Mouse (Mus musculus): Measurements from ENCODE around the gene Hrasls5. TPM values are rescaled to one million over a fixed set of nuclear protein-coding genes. Genes with fewer than 3 reads are reported as not detected.

The Hrasls5 gene
- polyA plus RNA-seq, 1 experiment from 2014 or later = not detected

DNA sequence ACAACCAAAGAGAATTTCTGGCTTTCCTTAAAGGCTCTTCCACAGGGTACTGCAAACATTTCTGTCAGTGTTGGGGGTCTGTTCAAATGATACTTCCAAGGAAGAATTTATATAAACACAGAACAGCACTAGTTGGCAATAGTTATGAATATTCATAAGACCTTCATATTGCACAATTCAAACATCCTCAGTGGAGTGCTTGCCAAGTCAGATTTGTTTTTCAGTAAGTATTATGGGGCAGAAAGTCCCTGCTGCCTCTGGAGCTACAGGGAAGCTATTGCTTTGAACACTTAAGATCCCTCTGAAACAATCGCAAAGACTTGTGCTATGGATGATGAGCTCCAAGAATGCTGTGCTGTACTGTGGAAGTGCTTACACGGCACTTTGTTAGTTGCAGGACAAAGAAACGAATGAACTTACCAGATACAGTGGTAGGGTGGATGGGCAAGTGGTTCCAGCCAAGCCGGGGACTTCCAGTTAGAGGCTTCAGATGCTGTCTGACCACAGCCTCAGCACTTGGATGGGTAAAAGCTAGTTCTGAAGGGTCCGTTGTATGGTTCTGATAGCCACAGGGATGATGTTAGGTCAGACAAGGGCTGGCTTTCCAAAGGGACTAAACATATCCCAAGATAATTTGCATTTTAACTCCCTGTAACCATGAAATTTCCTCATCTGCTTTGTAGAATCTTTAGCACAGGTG lies 4.0 kb downstream of the Hrasls5 start:
- H3K27me3 ChIP-seq (ENCODE audit: control insufficient read depth, insufficient read depth, low read length) = no peaks in the 10 kb centered on the region

GRCm38 (mm10) chr19:7617085-7617484 lies 4.7 kb downstream of the Hrasls5 start:
- no peak for ATAC-seq (ENCODE audit: insufficient number of reproducible peaks, insufficient read depth, low FRiP score, low read depth)
- Histone ChIP-seq H3K27ac (ENCODE audit: low read length) (no peak overlapping the region), H3K9me3 (ENCODE audit: control insufficient read depth, low read depth, low read length) (no peaks in the 10 kb centered on the region), H3K4me1 (ENCODE audit: control insufficient read depth, insufficient read depth, low read length) (no peaks in the 10 kb centered on the region), H3K36me3 (ENCODE audit: control insufficient read depth, insufficient read depth, low read length) (no peaks in the 10 kb centered on the region), H3K4me3 (ENCODE audit: low read depth, low read length) (no peak overlapping the region), H3K9ac (replicated peaks; ENCODE audit: low read depth, low read length) (no peak overlapping the region), H3K27me3 (ENCODE audit: control insufficient read depth, insufficient read depth, low read length) (no peaks in the 10 kb centered on the region), H3K4me2 (replicated peaks; ENCODE audit: low read depth, low read length) (no peak overlapping the region)
- 62% methylated on average over 3 of the region's 3 CpGs for WGBS

More for the DNA sequence above, 4.0 kb downstream of the Hrasls5 start:
- Histone ChIP-seq H3K4me2 (replicated peaks; ENCODE audit: low read depth, low read length) (no peak overlapping the region), H3K36me3 (ENCODE audit: control insufficient read depth, insufficient read depth, low read length) (no peaks in the 10 kb centered on the region), H3K4me1 (ENCODE audit: control insufficient read depth, insufficient read depth, low read length) (peaks cover 5% of the 10 kb centered on the region; the same call in 1 of the 2 replicates), H3K9me3 (ENCODE audit: control insufficient read depth, low read depth, low read length) (no peaks in the 10 kb centered on the region), H3K9ac (replicated peaks; ENCODE audit: low read depth, low read length) (no peak overlapping the region), H3K27ac (ENCODE audit: low read length) (no peak overlapping the region), H3K4me3 (ENCODE audit: low read depth, low read length) (no peak overlapping the region)
- 75% methylated on average over 5 of the region's 5 CpGs for WGBS
- no peak for ATAC-seq (ENCODE audit: insufficient number of reproducible peaks, insufficient read depth, low FRiP score, low read depth)

DNA sequence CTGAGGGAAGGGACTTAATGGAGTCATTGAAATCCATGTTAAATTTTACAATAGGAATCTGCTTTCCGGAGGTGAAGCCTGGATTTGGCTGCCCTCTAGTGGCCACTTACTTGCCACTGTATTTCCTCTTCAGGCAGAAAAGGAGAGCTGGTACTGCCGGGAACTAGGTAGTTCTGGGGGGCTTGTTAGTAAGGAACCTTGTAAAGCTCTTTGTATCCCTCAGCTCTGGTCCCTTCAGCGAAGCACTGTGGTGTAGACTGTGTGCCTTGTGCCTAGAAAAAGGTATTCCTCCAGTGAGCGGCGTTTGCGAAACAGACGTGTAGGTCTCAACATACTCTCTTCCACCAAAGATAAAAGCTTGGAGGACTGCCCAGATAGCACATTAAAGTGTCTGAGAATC lies 5.4 kb downstream of the Hrasls5 start:
- H3K27ac ChIP-seq (ENCODE audit: low read length) = no peak overlapping the region
- H3K4me1 ChIP-seq (ENCODE audit: control insufficient read depth, insufficient read depth, low read length) = no peaks in the 10 kb centered on the region
- no peak overlapping the region for H3K4me3 ChIP-seq (ENCODE audit: low read depth, low read length)
- no peaks in the 10 kb centered on the region for H3K27me3 ChIP-seq (ENCODE audit: control insufficient read depth, insufficient read depth, low read length)
- H3K9ac ChIP-seq (replicated peaks; ENCODE audit: low read depth, low read length) = no peak overlapping the region
- ATAC-seq (ENCODE audit: insufficient number of reproducible peaks, insufficient read depth, low FRiP score, low read depth) = 0 out of 2 replicates have a peak, but pooled peaks have one; percentile 23
- 38% methylated on average over 7 of the region's 7 CpGs for WGBS
- H3K9me3 ChIP-seq (ENCODE audit: control insufficient read depth, low read depth, low read length) = no peaks in the 10 kb centered on the region
- no peaks in the 10 kb centered on the region for H3K36me3 ChIP-seq (ENCODE audit: control insufficient read depth, insufficient read depth, low read length)
- H3K4me2 ChIP-seq (replicated peaks; ENCODE audit: low read depth, low read length) = no peak overlapping the region

- Histone ChIP-seq H3K36me3 (ENCODE audit: control insufficient read depth, insufficient read depth, low read length) (no peaks in the 10 kb centered on the region), H3K27me3 (ENCODE audit: control insufficient read depth, insufficient read depth, low read length) (no peaks in the 10 kb centered on the region), H3K27ac (ENCODE audit: low read length) (no peak overlapping the region), H3K4me2 (replicated peaks; ENCODE audit: low read depth, low read length) (no peak overlapping the region), H3K9ac (replicated peaks; ENCODE audit: low read depth, low read length) (no peak overlapping the region), H3K9me3 (ENCODE audit: control insufficient read depth, low read depth, low read length) (no peaks in the 10 kb centered on the region), H3K4me1 (ENCODE audit: control insufficient read depth, insufficient read depth, low read length) (no peaks in the 10 kb centered on the region), H3K4me3 (ENCODE audit: low read depth, low read length) (no peak overlapping the region)
- ATAC-seq (ENCODE audit: insufficient number of reproducible peaks, insufficient read depth, low FRiP score, low read depth) = no peak
Observed at GRCm38 (mm10) chr19:7633021-7633420, 20.7 kb downstream of the Hrasls5 start.

GRCm38 (mm10) chr19:7633786-7634185 lies 21.4 kb downstream of the Hrasls5 start:
- WGBS = 74% methylated on average over 1 of the region's 1 CpGs
- no peak overlapping the region for H3K4me2 ChIP-seq (replicated peaks; ENCODE audit: low read depth, low read length)
- no peaks in the 10 kb centered on the region for H3K27me3 ChIP-seq (ENCODE audit: control insufficient read depth, insufficient read depth, low read length)
- no peaks in the 10 kb centered on the region for H3K9me3 ChIP-seq (ENCODE audit: control insufficient read depth, low read depth, low read length)
- H3K36me3 ChIP-seq (ENCODE audit: control insufficient read depth, insufficient read depth, low read length) = no peaks in the 10 kb centered on the region
- H3K27ac ChIP-seq (ENCODE audit: low read length) = no peak overlapping the region
- no peaks in the 10 kb centered on the region for H3K4me1 ChIP-seq (ENCODE audit: control insufficient read depth, insufficient read depth, low read length)
- no peak for ATAC-seq (ENCODE audit: insufficient number of reproducible peaks, insufficient read depth, low FRiP score, low read depth)
- no peak overlapping the region for H3K9ac ChIP-seq (replicated peaks; ENCODE audit: low read depth, low read length)
- no peak overlapping the region for H3K4me3 ChIP-seq (ENCODE audit: low read depth, low read length)

DNA sequence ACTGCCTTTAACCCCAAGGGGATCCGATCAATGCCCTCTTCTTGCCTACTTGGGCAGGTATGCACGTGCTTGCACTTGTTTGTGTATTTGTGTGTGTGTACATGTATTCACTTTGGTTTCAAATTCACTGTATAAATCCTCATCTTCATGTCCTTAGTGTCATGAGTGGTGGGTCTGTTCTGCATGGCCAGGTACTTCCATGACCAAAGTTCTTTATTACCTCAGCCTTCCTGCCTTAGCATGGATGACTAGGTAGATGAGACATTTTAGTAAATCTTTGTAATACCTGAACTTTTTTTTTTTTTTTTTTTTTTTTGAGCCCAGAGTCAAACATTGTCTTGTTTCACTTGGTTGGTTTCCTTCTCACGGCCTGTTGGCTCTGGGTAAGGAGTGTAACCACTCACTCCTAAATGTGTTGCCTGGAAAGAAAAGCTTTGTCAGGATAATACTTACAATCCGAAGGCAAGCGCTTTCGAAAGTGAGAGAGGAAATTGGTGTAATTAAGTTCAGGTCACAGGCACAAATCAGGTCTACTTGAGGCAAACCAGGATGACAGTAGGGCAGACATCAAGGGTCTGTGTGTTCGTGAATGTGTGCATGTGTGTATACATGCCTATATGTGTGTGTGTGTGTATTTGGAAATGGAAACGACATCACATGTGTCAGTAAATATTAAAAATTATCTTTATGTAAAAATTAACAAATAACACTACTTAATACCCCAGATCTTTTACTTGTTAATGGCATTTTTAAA lies 36.7 kb downstream of the Hrasls5 start:
- ATAC-seq (ENCODE audit: insufficient number of reproducible peaks, insufficient read depth, low FRiP score, low read depth) = no peak
- Histone ChIP-seq H3K36me3 (ENCODE audit: control insufficient read depth, insufficient read depth, low read length) (no peaks in the 10 kb centered on the region), H3K9me3 (ENCODE audit: control insufficient read depth, low read depth, low read length) (no peaks in the 10 kb centered on the region), H3K4me1 (ENCODE audit: control insufficient read depth, insufficient read depth, low read length) (no peaks in the 10 kb centered on the region), H3K4me3 (ENCODE audit: low read depth, low read length) (no peak overlapping the region), H3K27ac (ENCODE audit: low read length) (no peak overlapping the region), H3K4me2 (replicated peaks; ENCODE audit: low read depth, low read length) (no peak overlapping the region), H3K9ac (replicated peaks; ENCODE audit: low read depth, low read length) (no peak overlapping the region), H3K27me3 (ENCODE audit: control insufficient read depth, insufficient read depth, low read length) (no peaks in the 10 kb centered on the region)
- WGBS = 81% methylated on average over 8 of the region's 8 CpGs

GRCm38 (mm10) chr19:7672033-7672432 lies 59.7 kb downstream of the Hrasls5 start:
- Histone ChIP-seq H3K27me3 (ENCODE audit: control insufficient read depth, insufficient read depth, low read length) (no peaks in the 10 kb centered on the region), H3K36me3 (ENCODE audit: control insufficient read depth, insufficient read depth, low read length) (no peaks in the 10 kb centered on the region), H3K4me1 (ENCODE audit: control insufficient read depth, insufficient read depth, low read length) (no peaks in the 10 kb centered on the region), H3K4me2 (replicated peaks; ENCODE audit: low read depth, low read length) (no peak overlapping the region), H3K27ac (ENCODE audit: low read length) (no peak overlapping the region), H3K4me3 (ENCODE audit: low read depth, low read length) (no peak overlapping the region), H3K9ac (replicated peaks; ENCODE audit: low read depth, low read length) (no peak overlapping the region), H3K9me3 (ENCODE audit: control insufficient read depth, low read depth, low read length) (no peaks in the 10 kb centered on the region)
- 19% methylated on average over 1 of the region's 1 CpGs for WGBS
- no peak for ATAC-seq (ENCODE audit: insufficient number of reproducible peaks, insufficient read depth, low FRiP score, low read depth)

DNA sequence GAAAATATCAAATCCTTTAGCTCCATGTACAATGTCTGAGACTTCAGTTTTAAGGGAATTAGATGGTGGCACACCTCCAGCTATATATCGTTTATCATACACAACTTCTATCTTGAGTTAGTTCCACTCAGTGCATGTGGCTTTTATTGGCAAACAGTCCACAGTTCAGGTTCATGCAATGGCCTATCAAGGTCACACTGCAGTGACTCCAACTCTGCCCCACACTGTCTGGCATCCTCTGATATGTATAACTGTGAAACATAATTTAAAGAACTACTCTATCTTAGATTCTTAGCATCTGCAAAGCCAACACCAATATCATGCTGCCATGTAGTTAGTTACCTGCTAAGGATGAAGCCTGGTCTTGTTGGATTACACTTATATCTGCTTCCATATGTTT lies 75.6 kb downstream of the Hrasls5 start:
- no peak overlapping the region for H3K4me3 ChIP-seq (ENCODE audit: low read depth, low read length)
- 88% methylated on average over 1 of the region's 1 CpGs for WGBS
- no peak overlapping the region for H3K27ac ChIP-seq (ENCODE audit: low read length)
- no peaks in the 10 kb centered on the region for H3K36me3 ChIP-seq (ENCODE audit: control insufficient read depth, insufficient read depth, low read length)
- no peaks in the 10 kb centered on the region for H3K27me3 ChIP-seq (ENCODE audit: control insufficient read depth, insufficient read depth, low read length)
- no peak for ATAC-seq (ENCODE audit: insufficient number of reproducible peaks, insufficient read depth, low FRiP score, low read depth)
- H3K4me2 ChIP-seq (replicated peaks; ENCODE audit: low read depth, low read length) = no peak overlapping the region
- no peaks in the 10 kb centered on the region for H3K9me3 ChIP-seq (ENCODE audit: control insufficient read depth, low read depth, low read length)
- no peak overlapping the region for H3K9ac ChIP-seq (replicated peaks; ENCODE audit: low read depth, low read length)
- H3K4me1 ChIP-seq (ENCODE audit: control insufficient read depth, insufficient read depth, low read length) = no peaks in the 10 kb centered on the region

Data from stomach, embryonic 14.5 days (tissue).